Mouse (Mus musculus): ENCODE measurements around the gene Ak4. TPM values are rescaled to one million over a fixed set of nuclear protein-coding genes. Genes with fewer than 3 reads are reported as not detected.
A peak's percentile ranks its signal among the peaks of the same experiment; 100 is the strongest.
"Not testable (repeated sequence)": the region's sequence is repeated elsewhere in the genome, so short reads cannot be mapped to it uniquely, and the experiment has no call there.

Gene Ak4
- total RNA-seq, 2 experiments from 2014 or later = 7.4 to 8.8 TPM

- DNase-seq = no peak
These were observed 4.5 kb downstream of the Ak4 start for GRCm38 (mm10) chr4:101423571-101423970.

- DNase-seq = no peak
These were observed 5.4 kb downstream of the Ak4 start for GRCm38 (mm10) chr4:101424495-101424894.

- no peak for DNase-seq
These were observed 6.0 kb downstream of the Ak4 start for GRCm38 (mm10) chr4:101425119-101425518.

- no peak for DNase-seq
These were observed 6.6 kb downstream of the Ak4 start for GRCm38 (mm10) chr4:101425666-101426065.

- DNase-seq = no peak
These were observed 7.5 kb downstream of the Ak4 start for GRCm38 (mm10) chr4:101426566-101426965.

GRCm38 (mm10) chr4:101427886-101428680 is 9.0 kb downstream of the Ak4 start:
- no peak for DNase-seq

GRCm38 (mm10) chr4:101429073-101429472 is 10.0 kb downstream of the Ak4 start:
- no peak for DNase-seq

GRCm38 (mm10) chr4:101430000-101430399 is 10.9 kb downstream of the Ak4 start:
- DNase-seq = no peak

- DNase-seq = peak; percentile 72
These were observed 17.9 kb downstream of the Ak4 start for GRCm38 (mm10) chr4:101436761-101437512.

- DNase-seq = no peak
These were observed 19.2 kb downstream of the Ak4 start for GRCm38 (mm10) chr4:101438271-101438670.

GRCm38 (mm10) chr4:101439738-101440389 is 20.8 kb downstream of the Ak4 start:
- DNase-seq = no peak

GRCm38 (mm10) chr4:101442791-101443190 is 23.7 kb downstream of the Ak4 start:
- no peak for DNase-seq

GRCm38 (mm10) chr4:101443419-101443991 is 24.4 kb downstream of the Ak4 start:
- DNase-seq = no peak

GRCm38 (mm10) chr4:101445660-101446059 is 26.6 kb downstream of the Ak4 start:
- no peak for DNase-seq

GRCm38 (mm10) chr4:101446606-101447005 is 27.5 kb downstream of the Ak4 start:
- DNase-seq = not testable (repeated sequence)

- DNase-seq = no peak
These were observed 29.6 kb downstream of the Ak4 start for GRCm38 (mm10) chr4:101448701-101449100.

GRCm38 (mm10) chr4:101449344-101449743 is 30.3 kb downstream of the Ak4 start:
- DNase-seq = no peak

GRCm38 (mm10) chr4:101450150-101450780 is 31.2 kb downstream of the Ak4 start:
- peak; percentile 7 for DNase-seq

GRCm38 (mm10) chr4:101451089-101451488 is 32.0 kb downstream of the Ak4 start:
- DNase-seq = no peak

- no peak for DNase-seq
These were observed 33.8 kb downstream of the Ak4 start for GRCm38 (mm10) chr4:101452829-101453228.

- no peak for DNase-seq
These were observed 38.1 kb downstream of the Ak4 start for GRCm38 (mm10) chr4:101457176-101457575.

- DNase-seq = peak; percentile 48
These were observed 39.3 kb downstream of the Ak4 start for GRCm38 (mm10) chr4:101458341-101458740.
